Mouse (Mus musculus) erythroblast, embryonic 14.5 days (primary cell): ENCODE measurements around the gene Mslnl.

Experiments
- GATA1 ChIP-seq: IDR thresholded peaks from 2 replicates; pipeline ENCODE4 v1.6.1; 2012; ENCODE audit warnings: low read length, inconsistent platforms, mixed read lengths
- TAL1 ChIP-seq: IDR thresholded peaks from 3 replicates; pipeline ENCODE4 v1.6.1; 2012; ENCODE audit warnings: low read length, inconsistent platforms, mixed read lengths

- TF ChIP-seq TAL1: no peak
- no peak for TF ChIP-seq GATA1
Observed at GRCm38 (mm10) chr17:25761561-25761970, 25.7 kb downstream of the Mslnl start.
